16 mouse cellular contexts compared by ENCODE assay signal in the genomic region with DNA sequence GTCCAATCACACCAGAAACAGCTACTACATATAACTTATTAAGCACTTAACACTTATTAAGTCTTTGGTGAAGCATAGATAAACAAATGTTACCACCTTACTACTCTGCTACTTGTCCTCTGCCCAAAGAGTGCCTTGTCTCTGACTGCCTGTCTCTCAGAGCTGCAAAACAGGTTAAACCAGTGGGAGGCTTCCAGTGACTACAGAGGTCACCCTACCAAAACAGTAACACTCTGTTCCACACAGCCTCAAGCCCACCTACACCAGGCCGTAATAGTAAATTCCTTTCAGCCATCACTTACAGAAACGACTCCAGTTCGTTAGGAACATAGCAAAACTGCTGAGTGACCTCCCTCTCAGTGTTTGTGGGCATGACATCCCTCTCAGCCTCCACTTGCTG.
DNase-seq lines count a peak whose midpoint lies in the region; ATAC-seq and TF ChIP-seq lines count a peak whose summit lies in the region.
"Had no signal": no experiment of that assay in that cellular context is flagged by ENCODE, and none has a peak within 500 bp of the region (broad histone marks: within the 10 kb centered on the region; RNA-seq: fewer than 3 reads in every experiment).

No protein-coding gene starts in this region.

- no peak overlapping the region for H3K9ac ChIP-seq in embryonic facial prominence, embryonic 11.5 days (replicated peaks; ENCODE audit: low read length)
- H3K9ac ChIP-seq in hindbrain, postnatal 0 days (replicated peaks; ENCODE audit: low read length), result no peak overlapping the region
- no peak overlapping the region for H3K9ac ChIP-seq in hindbrain, embryonic 12.5 days
- H3K9ac ChIP-seq in lung, embryonic 14.5 days, result no peak overlapping the region
- H3K9ac ChIP-seq: embryonic facial prominence, embryonic 15.5 days had no signal

- no peaks in the 10 kb centered on the region for H3K36me3 ChIP-seq in embryonic facial prominence, embryonic 11.5 days (replicated peaks; ENCODE audit: control insufficient read depth, insufficient read depth, low read depth, low read length)
- no peaks in the 10 kb centered on the region for H3K36me3 ChIP-seq in embryonic facial prominence, embryonic 10.5 days (replicated peaks)
- no peaks in the 10 kb centered on the region for H3K36me3 ChIP-seq in hindbrain, postnatal 0 days (ENCODE audit: insufficient read depth, low read length)
- no peaks in the 10 kb centered on the region for H3K36me3 ChIP-seq in hindbrain, embryonic 12.5 days
- no peaks in the 10 kb centered on the region for H3K36me3 ChIP-seq in lung, embryonic 14.5 days (ENCODE audit: insufficient read depth)
- H3K36me3 ChIP-seq: embryonic facial prominence, embryonic 15.5 days had no signal

- H3K9me3 ChIP-seq in embryonic facial prominence, embryonic 11.5 days (replicated peaks; ENCODE audit: control insufficient read depth, low read length), result no peaks in the 10 kb centered on the region
- no peaks in the 10 kb centered on the region for H3K9me3 ChIP-seq in embryonic facial prominence, embryonic 10.5 days
- no peaks in the 10 kb centered on the region for H3K9me3 ChIP-seq in hindbrain, postnatal 0 days (ENCODE audit: low read length)
- H3K9me3 ChIP-seq in hindbrain, embryonic 12.5 days (replicated peaks), result no peaks in the 10 kb centered on the region
- H3K9me3 ChIP-seq in lung, embryonic 14.5 days (ENCODE audit: low read depth, low read length), result no peaks in the 10 kb centered on the region
- H3K9me3 ChIP-seq: embryonic facial prominence, embryonic 15.5 days had no signal

- H3K27ac ChIP-seq in embryonic facial prominence, embryonic 11.5 days (replicated peaks; ENCODE audit: low read depth, low read length), result no peak overlapping the region
- H3K27ac ChIP-seq in embryonic facial prominence, embryonic 10.5 days (replicated peaks), result no peak overlapping the region
- no peak overlapping the region for H3K27ac ChIP-seq in hindbrain, postnatal 0 days
- no peak overlapping the region for H3K27ac ChIP-seq in hindbrain, embryonic 12.5 days
- H3K27ac ChIP-seq in lung, embryonic 14.5 days (ENCODE audit: low read depth), result peak overlapping the region; percentile 63
- H3K27ac ChIP-seq: embryonic facial prominence, embryonic 15.5 days had no signal

- no peak for ATAC-seq in embryonic facial prominence, embryonic 11.5 days (replicated peaks; ENCODE audit: insufficient number of reproducible peaks, low FRiP score, low TSS enrichment, low read depth)
- 0 out of 2 replicates have a peak, but pooled peaks have one; percentile 5 for ATAC-seq in hindbrain, postnatal 0 days
- ATAC-seq in hindbrain, embryonic 12.5 days (ENCODE audit: low FRiP score), result no peak
- ATAC-seq in lung, embryonic 14.5 days (ENCODE audit: insufficient read depth), result peak; percentile 65; the same call in 1 of the 2 replicates
- ATAC-seq: forebrain, embryonic 14.5 days; inflammation-experienced regulatory T-cells, adult 6 months had no signal

- DNase-seq in embryonic facial prominence, embryonic 11.5 days (ENCODE audit: low spot score), result peak; percentile 22
- DNase-seq in embryonic facial prominence, embryonic 10.5 days (ENCODE audit: low spot score), result no peak
- no peak for DNase-seq in hindbrain, postnatal 0 days (ENCODE audit: low spot score)
- peak; percentile 61 for DNase-seq in lung, embryonic 14.5 days
- DNase-seq in lung, postnatal 4 days, result no peak
- DNase-seq in lung, postnatal 36 days, result peak; percentile 21
- no peak for DNase-seq in testis, postnatal 10 days (ENCODE audit: low spot score)
- DNase-seq: adrenal gland, postnatal 10 days; cerebellum, adult 2 months; layer of hippocampus, adult 9-11 months; thymus, postnatal 25 days had no signal

- no peak overlapping the region for H3K4me2 ChIP-seq in embryonic facial prominence, embryonic 11.5 days (ENCODE audit: low read depth, low read length)
- H3K4me2 ChIP-seq in hindbrain, postnatal 0 days (ENCODE audit: low read depth, low read length), result no peak overlapping the region
- no peak overlapping the region for H3K4me2 ChIP-seq in hindbrain, embryonic 12.5 days (replicated peaks)
- no peak overlapping the region for H3K4me2 ChIP-seq in lung, embryonic 14.5 days
- H3K4me2 ChIP-seq: embryonic facial prominence, embryonic 15.5 days; midbrain, embryonic 11.5 days had no signal

- WGBS in embryonic facial prominence, embryonic 11.5 days, result 42% methylated on average over 3 of the region's 3 CpGs
- WGBS in embryonic facial prominence, embryonic 10.5 days, result 37% methylated on average over 3 of the region's 3 CpGs
- WGBS in hindbrain, postnatal 0 days, result 71% methylated on average over 3 of the region's 3 CpGs
- WGBS in hindbrain, embryonic 12.5 days, result 59% methylated on average over 3 of the region's 3 CpGs
- 55% methylated on average over 3 of the region's 3 CpGs for WGBS in lung, embryonic 14.5 days

- H3K27me3 ChIP-seq in embryonic facial prominence, embryonic 11.5 days (ENCODE audit: control insufficient read depth, insufficient read depth, low read length), result no peaks in the 10 kb centered on the region
- H3K27me3 ChIP-seq in embryonic facial prominence, embryonic 10.5 days (replicated peaks; ENCODE audit: low read depth, poor library complexity, severe bottlenecking), result no peaks in the 10 kb centered on the region
- no peaks in the 10 kb centered on the region for H3K27me3 ChIP-seq in hindbrain, postnatal 0 days (ENCODE audit: insufficient read depth, low read length)
- H3K27me3 ChIP-seq in hindbrain, embryonic 12.5 days, result no peaks in the 10 kb centered on the region
- H3K27me3 ChIP-seq in lung, embryonic 14.5 days (ENCODE audit: insufficient read depth, low read length), result no peaks in the 10 kb centered on the region
- H3K27me3 ChIP-seq: embryonic facial prominence, embryonic 15.5 days had no signal

- no peaks in the 10 kb centered on the region for H3K4me1 ChIP-seq in embryonic facial prominence, embryonic 11.5 days (ENCODE audit: control insufficient read depth, insufficient read depth, low read length)
- H3K4me1 ChIP-seq in embryonic facial prominence, embryonic 10.5 days, result peaks cover 8% of the 10 kb centered on the region; the same call in 1 of the 2 replicates
- H3K4me1 ChIP-seq in hindbrain, postnatal 0 days (ENCODE audit: insufficient read depth, low read length), result no peaks in the 10 kb centered on the region
- H3K4me1 ChIP-seq in hindbrain, embryonic 12.5 days, result no peaks in the 10 kb centered on the region
- no peaks in the 10 kb centered on the region for H3K4me1 ChIP-seq in lung, embryonic 14.5 days (ENCODE audit: insufficient read depth)
- H3K4me1 ChIP-seq: embryonic facial prominence, embryonic 15.5 days had no signal

- TF ChIP-seq CTCF in hindbrain, postnatal 0 days (IDR thresholded peaks at IDR 0.05; ENCODE audit: low read depth), result no peak
- TF ChIP-seq CTCF in lung, embryonic 14.5 days (IDR thresholded peaks at IDR 0.05; ENCODE audit: low read depth), result no peak

- H3K4me3 ChIP-seq in embryonic facial prominence, embryonic 11.5 days (ENCODE audit: low read depth, low read length), result no peak overlapping the region
- H3K4me3 ChIP-seq in embryonic facial prominence, embryonic 10.5 days, result no peak overlapping the region
- no peak overlapping the region for H3K4me3 ChIP-seq in hindbrain, postnatal 0 days (ENCODE audit: low read length)
- no peak overlapping the region for H3K4me3 ChIP-seq in hindbrain, embryonic 12.5 days
- no peak overlapping the region for H3K4me3 ChIP-seq in lung, embryonic 14.5 days (ENCODE audit: low read depth, low read length)
- H3K4me3 ChIP-seq: embryonic facial prominence, embryonic 15.5 days had no signal

Comparison
In these comparisons a context has a peak if more than half of its experiments do, and no peak if none do; other contexts are left out.
1. ATAC-seq: peak in hindbrain, postnatal 0 days (single experiment) and lung, embryonic 14.5 days (single experiment); none in embryonic facial prominence, embryonic 11.5 days (single experiment) and hindbrain, embryonic 12.5 days (single experiment).
2. DNase-seq: peak in embryonic facial prominence, embryonic 11.5 days (single experiment), lung, embryonic 14.5 days (single experiment) and lung, postnatal 36 days (single experiment); none in embryonic facial prominence, embryonic 10.5 days (single experiment), hindbrain, postnatal 0 days (single experiment), lung, postnatal 4 days (0 of 2) and testis, postnatal 10 days (single experiment).